Mouse (Mus musculus) T-cell, adult 2 months (primary cell): ENCODE results near the gene Snrnp25.

Experiments used
- DNase-seq: peaks from one replicate; pipeline ENCODE4 v3.0.0; 2022; ENCODE audit warnings: low spot score

Snrnp25 gene

DNA sequence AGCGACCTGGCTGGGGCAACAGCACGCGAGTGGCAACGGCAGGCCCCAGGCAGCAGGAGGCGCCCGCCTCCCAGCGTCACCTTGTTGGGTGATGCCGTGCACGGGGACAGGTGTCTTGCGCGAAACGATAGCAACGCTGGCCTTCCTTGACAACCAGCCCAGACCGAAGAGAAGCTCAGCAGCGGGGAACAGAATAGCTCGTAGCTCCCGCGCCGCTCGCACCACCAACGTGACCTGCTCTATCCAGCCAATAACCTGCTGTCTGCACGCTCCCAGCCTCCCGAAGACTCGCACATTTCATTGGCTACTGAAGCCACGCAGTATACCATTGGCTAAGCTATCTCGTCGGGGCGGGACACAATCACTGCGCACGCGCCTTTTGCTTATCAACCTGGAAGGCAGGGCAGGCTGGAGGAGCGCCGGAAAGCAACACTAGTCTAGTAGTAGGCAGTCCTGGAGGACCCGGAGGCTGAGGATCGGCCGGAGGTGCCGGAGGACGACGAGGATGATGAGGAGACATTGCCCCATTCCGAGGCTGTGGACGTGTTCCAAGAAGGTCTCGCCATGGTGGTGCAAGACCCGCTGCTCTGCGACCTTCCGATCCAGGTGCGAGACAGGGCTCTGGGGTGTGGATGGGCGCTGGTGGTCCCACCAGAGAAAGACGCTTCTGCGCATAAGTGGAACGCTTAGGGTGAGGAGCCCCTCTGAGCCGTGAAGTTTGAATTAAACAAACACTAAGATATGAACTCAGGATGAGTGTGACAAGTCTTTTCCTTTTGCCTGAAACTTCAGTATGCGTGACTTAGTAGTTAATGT lies at the start of gene Snrnp25:
Gene Snrnp25 (plus strand): TSS at position 358 of the 816 bp plus-strand sequence.
- DNase-seq = peak; percentile 97

DNA sequence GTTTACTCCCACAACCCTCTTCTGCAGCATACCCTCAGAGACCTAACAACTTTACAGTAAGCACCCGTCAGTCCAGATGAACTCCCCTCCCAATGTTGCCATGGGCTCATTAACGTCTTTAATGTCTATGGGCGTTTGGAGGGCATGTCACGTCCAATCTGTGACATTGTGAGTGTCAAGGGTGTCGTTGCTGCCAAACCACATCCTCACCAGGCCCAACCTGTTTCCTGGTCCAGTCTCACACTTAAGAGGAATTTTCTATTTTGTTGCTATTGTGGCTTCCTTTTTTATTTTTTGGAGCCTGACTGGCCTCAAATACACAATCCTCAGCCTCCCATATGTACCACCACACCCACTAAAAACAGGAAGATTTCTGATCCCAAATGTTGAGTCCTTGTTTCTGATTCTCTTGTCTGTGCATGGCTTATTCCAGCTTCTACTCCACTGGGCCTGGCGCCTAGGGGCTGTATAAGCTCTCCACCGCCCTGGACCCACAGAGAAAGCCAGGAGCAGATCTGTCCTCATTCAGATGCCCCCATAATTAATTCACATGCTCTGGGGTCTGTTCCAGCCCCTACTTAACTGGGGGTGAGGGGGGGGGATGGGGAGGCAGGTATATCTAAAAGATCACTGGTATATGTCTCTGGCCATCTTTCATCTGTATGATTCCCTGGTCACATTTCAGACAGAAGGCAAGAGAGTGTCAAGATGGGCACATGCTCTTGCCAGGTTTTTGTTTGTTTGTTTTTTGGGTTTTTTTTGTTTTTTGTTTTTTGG lies 48.2 kb upstream of the Snrnp25 start:
- DNase-seq = no peak

DNA sequence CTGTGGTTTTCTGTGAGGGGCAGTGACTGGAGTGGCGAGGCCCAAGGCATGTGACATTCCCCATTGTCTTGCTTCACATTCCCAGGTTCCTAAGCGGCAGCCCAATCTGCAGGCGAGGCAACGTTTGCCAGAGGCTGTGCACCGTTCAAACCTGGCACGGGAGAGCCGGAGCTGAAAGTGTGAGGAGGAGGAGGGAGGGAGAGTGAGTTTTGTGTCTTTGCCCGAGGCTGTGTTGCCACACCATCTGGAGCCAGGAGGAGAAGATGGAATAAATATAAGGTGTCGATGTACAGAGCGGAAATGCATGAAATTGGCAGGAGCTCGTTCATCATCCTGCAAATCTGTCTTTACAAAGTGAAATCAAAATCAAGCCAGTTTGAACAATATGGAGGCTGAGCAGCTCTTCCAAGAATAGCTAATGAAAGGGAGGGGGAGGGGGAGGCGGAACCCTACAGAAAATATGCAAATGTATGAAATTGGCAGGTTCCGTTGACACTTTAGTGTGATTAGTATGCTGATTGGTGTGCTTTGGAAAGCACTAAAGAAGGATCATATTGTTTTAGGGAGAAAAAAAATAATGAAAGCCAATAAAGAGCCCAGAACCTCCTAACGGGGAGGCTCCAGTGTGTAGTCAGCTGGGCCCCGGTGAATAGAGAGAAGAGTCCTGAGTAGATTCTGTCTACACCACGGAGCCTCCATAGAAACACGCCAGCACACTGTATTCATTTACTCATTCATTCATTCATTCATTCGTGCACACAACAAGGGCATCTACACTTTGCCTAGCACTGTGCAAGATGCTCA lies 47.2 kb upstream of the Snrnp25 start:
- DNase-seq = no peak

DNA sequence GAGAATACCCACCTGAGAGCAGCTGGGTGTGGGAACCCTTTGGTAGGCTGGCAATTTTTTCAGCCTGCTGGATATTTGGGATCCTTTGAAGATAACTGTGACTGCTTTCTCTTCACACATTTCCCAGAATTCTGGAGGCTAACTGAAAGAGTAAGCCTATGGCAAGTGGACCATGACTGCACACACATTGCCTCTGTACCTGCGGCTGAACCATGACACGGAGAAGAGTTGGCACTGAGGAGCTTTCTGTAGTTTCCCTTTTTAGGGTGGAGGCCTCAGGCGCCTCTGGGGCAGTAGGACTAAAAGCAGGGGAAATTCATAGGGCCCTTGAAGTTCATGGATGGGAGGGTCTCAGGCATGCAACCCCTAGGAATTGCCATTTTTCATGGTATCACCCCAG lies 46.0 kb upstream of the Snrnp25 start:
- DNase-seq = no peak

DNA sequence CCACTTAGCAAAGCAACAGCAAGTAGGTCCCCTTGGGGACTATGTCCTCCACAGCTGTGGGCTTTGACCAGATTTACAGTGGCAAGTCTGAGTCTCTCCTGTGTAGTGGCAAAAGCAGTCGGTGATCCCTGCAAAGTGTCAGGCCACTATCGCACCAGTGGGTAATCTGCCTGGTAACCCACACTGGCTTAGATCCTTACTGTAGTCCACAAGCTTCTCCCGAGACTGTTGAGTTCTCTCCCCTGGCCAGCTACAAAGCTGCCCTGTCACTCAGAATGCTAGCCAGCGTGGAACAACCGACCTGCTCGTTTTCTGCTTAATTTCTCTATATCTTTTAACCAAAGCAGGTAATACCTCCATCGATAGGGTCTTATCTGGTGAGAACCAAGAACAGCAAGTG lies 44.9 kb upstream of the Snrnp25 start:
- DNase-seq = no peak

DNA sequence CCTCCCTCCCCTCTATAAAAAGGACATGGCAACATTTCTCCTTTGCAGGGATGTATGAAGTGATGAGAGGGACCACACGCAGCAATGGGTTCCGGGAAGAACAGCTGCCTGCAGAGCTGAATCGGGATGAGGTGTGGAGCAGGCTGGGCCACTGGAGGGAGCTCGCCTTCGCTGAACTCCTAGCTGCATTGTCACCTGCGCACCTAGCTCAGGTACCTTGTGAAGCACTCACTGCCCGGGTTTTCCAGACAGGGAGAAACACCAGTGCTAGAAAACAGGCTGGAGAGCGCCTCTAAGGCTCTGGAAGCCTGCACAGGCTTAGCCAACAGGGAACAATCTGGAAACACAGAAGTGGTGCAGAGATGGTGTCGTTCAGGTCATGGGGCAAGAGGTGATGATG lies 43.7 kb upstream of the Snrnp25 start:
- no peak for DNase-seq

DNA sequence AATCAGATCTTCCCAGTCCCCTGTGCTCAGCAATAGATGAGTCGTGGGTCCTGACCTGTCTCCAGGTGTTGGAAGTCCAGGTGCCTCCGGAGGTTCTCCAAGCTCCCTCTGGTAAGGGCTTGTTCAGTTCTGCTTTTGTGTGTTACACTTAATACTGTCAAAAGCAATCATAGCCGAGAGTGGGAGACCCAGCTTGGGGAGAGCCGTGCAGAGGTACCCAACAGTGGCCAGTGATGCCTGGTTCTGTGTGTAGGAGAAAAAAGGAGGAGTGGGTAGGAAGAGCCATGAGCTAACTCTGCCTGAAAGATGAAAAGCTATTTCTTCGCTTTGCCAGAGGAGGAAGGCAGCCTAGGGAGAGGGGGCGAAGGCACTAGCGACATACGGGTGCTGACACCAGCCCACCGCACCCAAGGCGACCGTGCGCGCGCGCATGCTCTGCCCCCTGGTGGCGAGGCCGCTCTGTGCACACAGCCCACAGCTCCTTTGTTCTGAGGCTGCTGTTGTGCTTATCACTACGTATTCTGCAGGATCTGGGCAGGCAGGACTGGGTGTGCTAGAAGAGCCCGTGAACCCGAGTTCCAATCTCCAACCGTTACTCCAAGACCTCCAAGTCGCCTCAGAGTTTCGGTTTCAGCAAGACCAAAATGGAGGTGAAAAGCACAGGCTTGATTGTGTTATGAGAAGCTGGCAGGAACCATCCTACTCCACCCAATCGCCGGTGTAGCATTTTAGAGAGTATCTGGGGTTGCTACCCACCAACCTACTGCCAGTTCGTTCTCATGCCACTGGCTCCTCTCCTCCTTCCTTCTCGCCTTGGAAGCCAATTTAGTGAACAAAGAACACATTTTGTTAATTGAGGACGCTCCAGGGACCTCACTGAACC lies 43.1 kb upstream of the Snrnp25 start:
- DNase-seq = peak; percentile 83

DNA sequence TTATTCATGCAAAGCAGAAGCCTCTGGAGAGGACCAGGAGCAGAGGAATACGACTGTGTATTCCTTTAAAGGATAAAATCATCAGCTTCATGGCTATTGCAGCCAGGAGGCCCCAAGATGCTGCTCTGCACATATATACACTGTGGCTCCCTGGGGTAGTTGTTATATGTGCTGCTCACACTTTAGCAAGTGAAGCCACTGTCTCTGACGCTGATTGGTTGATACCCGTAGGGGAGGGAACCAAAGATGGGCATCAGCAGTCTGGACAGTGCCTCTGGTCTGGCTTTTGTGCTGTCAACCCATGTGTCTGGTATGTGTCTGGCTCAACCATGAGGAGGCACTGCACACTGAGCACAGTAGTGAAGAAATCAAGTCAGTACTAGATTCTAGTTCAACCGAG lies 38.5 kb upstream of the Snrnp25 start:
- DNase-seq = no peak

DNA sequence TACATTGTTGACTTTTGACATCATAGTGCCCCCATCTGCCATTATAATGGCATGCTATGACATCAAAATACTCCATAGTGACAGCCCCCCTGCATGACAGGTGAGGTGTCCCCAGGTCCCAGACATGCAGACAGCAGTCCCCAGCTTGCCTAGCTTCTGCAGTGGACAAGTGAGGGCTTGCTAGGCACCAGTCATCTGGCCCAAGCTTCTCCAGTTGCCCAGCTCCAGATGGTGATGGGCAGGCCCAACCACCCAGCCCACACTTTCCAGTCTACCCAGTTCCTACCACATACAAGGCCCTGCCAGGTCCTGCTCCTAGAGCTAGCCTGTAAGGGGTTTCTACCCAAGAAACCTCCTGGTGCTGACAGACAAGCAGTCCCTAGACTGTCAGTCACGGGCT lies 26.7 kb upstream of the Snrnp25 start:
- no peak for DNase-seq

DNA sequence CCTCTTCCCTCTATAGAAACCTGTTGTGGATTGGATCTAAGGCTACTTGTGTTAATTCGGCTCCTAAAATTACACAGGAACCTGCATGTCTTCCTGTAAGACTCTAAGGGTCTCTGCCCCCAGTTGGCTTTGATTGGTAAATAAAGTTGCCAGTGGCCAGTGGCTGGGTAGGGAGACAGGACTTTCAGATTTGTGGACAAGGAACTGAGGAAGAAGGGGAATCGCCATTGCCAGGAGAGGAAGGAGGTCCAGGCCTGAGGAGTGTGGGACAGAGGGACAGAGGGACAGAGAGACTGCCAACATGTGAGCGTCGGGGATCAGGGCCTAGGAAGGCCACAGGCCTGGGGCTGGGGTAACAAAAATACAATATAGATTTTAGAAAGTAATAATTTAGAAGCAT lies 24.0 kb upstream of the Snrnp25 start:
- no peak for DNase-seq

DNA sequence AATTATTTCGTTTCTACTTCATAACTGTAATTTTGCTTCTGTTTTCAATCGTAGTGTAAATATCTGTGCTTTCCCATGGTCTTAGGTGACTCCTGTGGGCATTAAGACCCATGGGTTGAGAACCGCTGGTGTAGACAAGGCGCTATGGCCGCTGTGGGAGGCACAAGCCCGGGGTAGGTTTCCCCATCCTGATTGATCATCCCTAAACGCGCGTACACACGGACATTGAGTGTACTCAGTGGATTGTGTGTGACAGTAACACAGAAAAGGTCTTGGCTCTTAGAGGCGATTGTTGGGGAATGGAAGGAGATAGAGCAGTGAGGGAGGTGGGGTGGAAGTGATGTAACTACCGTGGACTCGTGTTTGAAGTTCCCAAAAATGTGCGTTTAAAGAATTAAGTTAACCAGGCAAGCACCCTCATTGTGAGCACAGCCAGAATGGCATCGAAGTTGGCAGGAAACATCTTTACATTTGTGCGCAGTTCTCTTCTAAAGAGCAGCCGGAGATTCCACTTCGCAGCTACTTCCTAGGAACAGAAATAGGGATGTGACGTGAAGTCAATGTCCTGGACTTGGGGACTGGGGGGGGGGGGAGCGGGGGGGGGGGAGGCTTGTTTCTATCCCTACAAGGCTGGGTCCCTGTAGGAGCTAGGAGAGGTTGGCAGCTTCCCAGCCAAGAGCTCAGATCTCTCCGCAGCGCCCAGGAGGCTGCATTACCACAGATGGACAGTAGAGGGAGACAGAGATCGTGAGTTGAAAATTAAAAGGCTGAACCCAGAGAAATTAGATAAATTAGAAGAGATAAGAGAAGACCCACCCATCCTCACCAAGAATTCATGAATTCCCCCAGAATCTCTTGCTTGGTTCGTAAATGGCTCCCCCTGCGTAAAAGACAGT lies 23.0 kb upstream of the Snrnp25 start:
- DNase-seq = peak; percentile 60

DNA sequence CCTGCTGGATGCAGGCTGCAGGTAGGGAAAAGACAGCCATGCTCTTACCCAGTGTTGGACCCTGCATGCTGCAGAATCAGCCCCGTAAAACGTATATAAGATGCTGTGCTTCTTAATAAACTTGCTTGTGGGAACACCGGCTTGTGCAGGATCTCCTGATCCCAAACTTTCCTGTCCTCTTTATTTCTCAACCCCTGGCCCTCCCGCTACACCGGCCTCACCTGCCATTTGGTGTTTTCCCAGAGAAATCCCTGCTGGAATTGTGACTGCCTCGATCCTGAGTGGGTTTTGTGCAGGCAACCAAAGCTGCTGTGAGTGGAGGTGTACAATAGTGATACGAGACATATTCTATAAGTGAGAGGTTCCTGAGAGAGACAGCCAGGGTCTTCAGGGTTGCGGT lies 20.7 kb upstream of the Snrnp25 start:
- no peak for DNase-seq

DNA sequence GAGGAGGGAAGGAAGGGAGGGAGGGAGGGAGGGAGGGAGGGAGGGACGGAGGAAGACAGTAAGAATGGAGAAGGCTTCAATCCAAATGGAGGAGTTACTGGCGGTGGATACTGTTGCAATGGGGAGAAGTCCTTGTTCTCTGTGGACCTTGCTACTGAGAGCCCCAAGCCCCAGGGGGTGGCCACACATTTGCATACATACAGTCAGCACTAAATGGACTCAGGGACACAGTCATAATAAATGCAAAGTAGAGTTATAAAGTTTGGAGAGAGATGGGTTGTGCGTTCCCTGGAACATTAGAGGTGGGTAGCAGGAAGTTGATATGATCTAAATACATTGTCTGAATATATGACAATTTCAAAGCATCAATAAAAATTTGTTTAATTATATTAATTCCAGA lies 19.2 kb upstream of the Snrnp25 start:
- no peak for DNase-seq

DNA sequence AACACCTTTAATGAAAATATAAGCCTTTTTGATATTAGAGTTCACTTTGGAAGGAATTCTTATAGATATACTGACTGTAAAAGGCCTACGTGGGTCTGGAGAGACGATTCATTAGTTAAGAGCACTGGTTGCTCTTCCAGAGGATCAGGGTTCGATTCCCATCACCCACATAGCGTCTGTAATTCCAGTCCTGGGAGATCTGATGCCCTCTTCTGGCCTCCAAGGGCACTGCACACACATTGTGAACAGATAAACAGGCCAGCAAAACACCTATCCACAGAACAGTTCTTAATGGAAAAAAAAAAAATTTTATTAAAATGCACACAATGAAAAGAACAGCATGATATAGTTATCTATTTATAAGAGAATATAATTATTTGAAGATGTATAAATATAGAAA lies 18.0 kb upstream of the Snrnp25 start:
- DNase-seq = no peak

DNA sequence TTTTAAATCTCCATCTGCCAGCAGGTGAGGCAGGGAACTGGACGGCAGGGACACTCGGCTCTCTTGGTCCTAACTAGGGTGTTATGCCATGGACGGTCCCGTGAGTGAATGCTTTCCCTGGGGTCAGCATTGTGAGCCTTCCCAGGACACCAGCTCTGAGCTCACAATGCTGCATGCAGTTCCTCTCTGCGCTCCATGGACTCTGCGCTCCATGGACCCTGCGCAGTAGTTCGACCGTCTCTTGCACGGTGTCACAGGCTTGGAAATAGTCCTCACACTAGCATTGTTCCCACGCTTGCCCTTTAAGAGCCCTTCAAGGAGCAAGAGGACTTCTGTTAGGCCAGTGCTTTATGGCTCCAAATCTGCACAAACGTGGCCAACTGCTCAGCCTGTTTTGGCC lies 16.3 kb upstream of the Snrnp25 start:
- DNase-seq = no peak

DNA sequence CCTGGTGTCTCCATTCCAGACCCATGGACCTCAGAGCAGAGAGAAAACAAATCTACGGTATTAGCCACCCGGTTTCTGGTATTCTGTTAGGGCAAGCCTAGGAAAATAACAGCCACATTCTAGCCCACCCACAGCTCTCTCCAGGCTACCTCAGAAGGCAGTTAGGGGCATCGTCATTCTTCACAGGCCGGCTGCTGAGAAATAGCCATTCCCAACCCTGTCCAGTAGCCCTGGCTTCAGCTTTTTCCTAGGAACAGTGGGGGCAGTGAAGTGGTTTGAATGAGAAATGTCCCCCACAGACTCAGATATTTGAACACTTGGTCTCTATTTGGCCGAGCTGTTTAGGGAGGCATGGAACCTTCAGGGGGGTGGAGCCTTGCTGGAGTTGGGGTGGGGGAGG lies 15.8 kb upstream of the Snrnp25 start:
- DNase-seq = no peak

DNA sequence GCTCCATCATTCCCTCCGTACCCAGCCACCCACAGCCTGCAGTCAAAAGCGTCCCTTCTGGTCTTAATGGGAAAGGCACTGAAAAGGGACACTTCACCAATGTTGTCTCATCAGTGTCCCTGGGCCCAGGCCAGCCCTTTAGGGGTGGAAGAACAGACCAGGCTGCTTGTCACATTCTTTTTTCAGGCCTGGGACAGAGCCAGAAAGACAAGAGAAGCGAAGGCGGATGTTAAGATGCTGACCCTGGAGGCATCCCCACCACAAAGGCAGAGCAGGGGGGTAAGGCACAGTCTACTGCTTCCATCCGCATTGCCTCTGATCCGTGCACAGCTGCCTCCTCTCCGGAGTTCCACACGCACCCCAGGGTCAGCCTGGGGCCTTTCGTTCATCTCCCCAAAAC lies 15.1 kb upstream of the Snrnp25 start:
- DNase-seq = no peak

DNA sequence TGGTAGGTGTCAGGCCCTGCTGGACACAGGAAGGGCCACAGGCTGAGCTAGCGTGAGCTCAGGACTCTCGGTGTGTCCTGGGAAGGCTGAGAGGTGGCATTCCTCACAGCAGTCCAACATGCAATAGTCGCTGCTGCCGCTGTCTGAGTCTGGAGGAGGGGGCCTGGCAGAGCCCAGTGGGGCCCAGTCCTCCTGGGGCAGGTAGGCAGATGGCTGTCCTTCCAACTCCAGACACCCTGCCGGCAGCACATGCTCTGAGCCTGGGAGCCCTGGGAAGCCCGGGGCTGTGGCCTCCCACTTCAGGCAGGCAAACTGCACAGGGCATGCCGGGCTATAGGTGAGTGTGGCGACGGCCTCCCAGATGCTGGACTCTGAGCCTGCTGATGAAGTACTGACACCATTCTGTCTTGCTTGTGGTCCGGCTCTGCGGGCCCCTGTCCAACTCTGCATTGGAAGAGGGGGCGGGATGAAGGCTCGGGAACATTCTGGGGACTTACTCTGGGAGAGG lies 14.6 kb upstream of the Snrnp25 start:
- DNase-seq = no peak

DNA sequence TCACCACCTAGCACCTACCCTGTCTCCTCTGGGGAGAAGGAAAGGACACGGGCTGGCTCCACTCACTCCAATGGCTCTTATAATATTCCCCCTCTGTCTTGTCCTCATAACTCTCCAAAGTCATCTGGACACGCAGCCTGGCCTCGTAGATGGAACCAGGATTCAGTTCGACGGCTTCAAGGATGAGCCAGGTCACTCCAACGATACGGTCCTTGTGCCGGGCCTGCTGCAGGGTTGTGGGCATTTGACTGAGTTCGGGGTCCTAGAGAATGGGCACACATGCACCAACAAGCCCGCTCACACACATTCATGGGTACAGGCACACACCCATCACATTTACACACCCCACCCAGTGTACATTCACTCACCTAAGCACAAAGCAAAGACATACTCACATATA lies 12.1 kb upstream of the Snrnp25 start:
- DNase-seq = no peak

DNA sequence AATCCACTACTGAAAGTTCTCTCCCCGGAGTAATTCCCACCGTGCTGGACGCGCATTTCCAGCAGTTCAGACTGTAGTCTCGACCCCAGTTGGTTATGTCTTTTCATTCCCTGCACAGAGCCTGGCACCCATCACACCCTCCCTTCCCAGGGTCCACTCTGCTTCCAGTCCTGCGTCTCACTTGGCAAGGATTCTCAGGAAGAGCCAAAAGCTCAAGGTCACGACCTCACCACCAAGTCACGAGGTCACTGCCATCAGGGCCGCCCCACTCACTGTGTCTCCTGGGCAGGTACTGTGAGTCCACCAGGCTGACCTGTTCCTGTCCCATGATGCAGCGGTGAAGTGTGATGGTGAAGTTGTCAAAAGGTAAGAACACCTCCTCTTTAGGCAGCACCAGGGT lies 11.1 kb upstream of the Snrnp25 start:
- no peak for DNase-seq
